Mouse (Mus musculus): Measurements from ENCODE around the gene Slc6a9. TPM values are rescaled to one million over a fixed set of nuclear protein-coding genes. Genes with fewer than 3 reads are reported as not detected.

Slc6a9 gene
- polyA plus RNA-seq (2017; shearing (Covaris generic)), result 0.17 TPM

GRCm38 (mm10) chr4:117834457-117834844 is at the start of gene Slc6a9:
Gene Slc6a9, plus strand, starts transcription at chr4:117834506.

GRCm38 (mm10) chr4:117872471-117872886 is 38.2 kb downstream of the Slc6a9 start, which contains the start of gene Ccdc24:
Gene Ccdc24, minus strand, starts transcription at chr4:117872557.

DNA sequence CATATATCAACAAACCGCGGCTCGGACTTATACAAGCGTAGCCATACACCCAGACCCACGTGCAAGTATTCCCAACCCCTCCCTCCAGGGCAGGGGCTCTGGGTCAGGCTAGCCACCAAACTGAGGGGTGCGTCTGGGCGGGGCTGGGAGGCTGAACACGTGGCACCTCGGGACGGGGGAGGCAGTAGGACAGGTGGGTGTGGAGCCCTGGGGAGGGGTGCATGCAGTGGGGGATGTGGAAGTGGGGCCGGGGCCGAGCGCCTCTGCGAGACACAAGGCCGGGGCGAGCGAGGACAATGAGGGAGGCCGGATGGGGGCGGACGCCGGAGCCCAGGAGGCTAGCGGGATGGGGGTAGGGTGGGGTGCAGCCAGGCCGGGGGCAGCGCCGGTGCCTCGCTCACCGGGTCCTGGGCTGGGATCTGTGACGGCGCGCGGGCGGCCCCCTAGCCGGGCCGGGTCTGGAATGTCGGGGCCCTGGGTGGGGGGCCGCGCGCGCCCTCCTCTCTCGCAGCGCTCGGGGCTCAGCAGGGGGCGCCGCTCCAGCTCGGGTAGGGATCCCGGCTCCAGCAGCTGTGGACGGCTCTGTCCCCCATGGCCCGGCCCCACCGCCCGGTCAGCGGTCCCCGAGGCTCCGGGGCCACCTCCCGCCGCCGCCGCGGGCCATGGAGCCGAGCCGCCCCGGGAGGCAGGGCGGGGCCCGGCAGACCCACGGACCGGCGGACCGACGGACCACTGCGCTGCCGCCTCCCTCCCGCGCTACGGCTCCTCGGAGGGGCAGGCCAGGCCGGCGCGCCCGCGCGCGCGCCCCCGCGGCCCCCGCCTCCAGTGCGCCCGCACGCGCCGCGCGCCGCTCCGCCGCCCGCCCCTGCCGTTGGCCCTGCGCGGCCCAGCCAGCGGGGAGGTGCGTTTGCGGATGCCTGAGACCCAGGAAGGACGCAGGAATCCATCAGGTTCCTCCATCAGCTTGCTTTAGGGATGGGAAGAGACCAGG is 48.7 kb downstream of the Slc6a9 start, which contains the start of gene B4galt2:
Gene B4galt2, minus strand, starts transcription at position 787 of the 991 bp plus-strand sequence.

GRCm38 (mm10) chr4:117887133-117887532 is 52.8 kb downstream of the Slc6a9 start, which contains the start of gene Atp6v0b:
Gene Atp6v0b, minus strand, starts transcription at chr4:117887333.

DNA sequence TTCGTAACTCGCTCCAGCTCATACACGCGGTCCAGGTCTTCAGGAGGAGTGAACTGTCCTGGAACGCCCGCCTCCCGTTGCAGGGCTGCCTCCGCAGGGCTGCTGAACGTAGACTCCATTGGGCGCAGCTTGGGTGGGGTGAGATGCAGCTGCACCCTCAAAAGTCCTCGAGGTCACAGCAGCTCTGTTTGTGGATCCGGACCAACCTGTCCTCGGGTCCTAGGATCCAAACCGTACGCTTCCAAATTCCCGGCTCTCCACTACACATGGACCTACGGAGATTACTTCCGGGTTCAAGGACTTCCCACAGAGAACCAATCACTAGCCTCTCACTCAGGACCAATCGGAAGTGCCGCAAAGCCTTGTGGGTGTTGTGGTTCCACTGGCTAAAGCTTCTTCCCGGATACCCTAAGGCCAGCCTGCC is 57.4 kb downstream of the Slc6a9 start, which contains the start of gene Dph2:
Gene Dph2, minus strand, starts transcription at position 295 of the 424 bp plus-strand sequence.

GRCm38 (mm10) chr4:117914591-117915442 is 80.5 kb downstream of the Slc6a9 start, which contains the start of gene Ipo13:
Gene Ipo13, minus strand, starts transcription at chr4:117914999.

Other genes with a start within 250 kb of the Slc6a9 start
- 49.5 TPM for gene Dmap1, start 152.2 kb upstream of the Slc6a9 start, polyA plus RNA-seq (2017; shearing (Covaris generic))
- not detected for gene Gm12845, start 110.1 kb upstream of the Slc6a9 start, polyA plus RNA-seq (2017; shearing (Covaris generic))
- gene Klf17, start 68.9 kb upstream of the Slc6a9 start, polyA plus RNA-seq (2017; shearing (Covaris generic)), result not detected
- not detected for gene Ccdc24, start 38.1 kb downstream of the Slc6a9 start, polyA plus RNA-seq (2017; shearing (Covaris generic))
- 0.10 TPM for gene B4galt2, start 49.0 kb downstream of the Slc6a9 start, polyA plus RNA-seq (2017; shearing (Covaris generic))
- 188 TPM for gene Atp6v0b, start 52.8 kb downstream of the Slc6a9 start, polyA plus RNA-seq (2017; shearing (Covaris generic))
- gene Dph2, start 57.5 kb downstream of the Slc6a9 start, polyA plus RNA-seq (2017; shearing (Covaris generic)), result 39.2 TPM
- 32.2 TPM for gene Ipo13, start 80.5 kb downstream of the Slc6a9 start, polyA plus RNA-seq (2017; shearing (Covaris generic))
- not detected for gene Artn, start 95.3 kb downstream of the Slc6a9 start, polyA plus RNA-seq (2017; shearing (Covaris generic))

All from CD4-positive, CD25-positive, alpha-beta regulatory T cell (primary cell).